Mouse (Mus musculus): ENCODE measurements around the gene Ffar1. TPM values are rescaled to one million over a fixed set of nuclear protein-coding genes. Genes with fewer than 3 reads are reported as not detected.

Ffar1 gene
- polyA plus RNA-seq, 1 experiment from 2014 or later: not detected

- Histone ChIP-seq H3K4me3 (ENCODE audit: low read depth, low read length) (no peak overlapping the region), H3K27ac (ENCODE audit: low read length) (no peak overlapping the region), H3K4me2 (replicated peaks; ENCODE audit: low read depth, low read length) (no peak overlapping the region), H3K27me3 (replicated peaks; ENCODE audit: insufficient read depth, low read length) (no peaks in the 10 kb centered on the region), H3K36me3 (ENCODE audit: insufficient read depth, low read length) (no peaks in the 10 kb centered on the region), H3K4me1 (ENCODE audit: insufficient read depth, low read depth, low read length) (no peaks in the 10 kb centered on the region), H3K9ac (replicated peaks; ENCODE audit: low read depth) (no peak overlapping the region), H3K9me3 (ENCODE audit: low read length) (no peaks in the 10 kb centered on the region)
- peak; percentile 71 for DNase-seq (ENCODE audit: low spot score)
- peak; percentile 59 for ATAC-seq
- TF ChIP-seq CTCF (IDR thresholded peaks at IDR 0.05) (peak; percentile 78), EP300 (IDR thresholded peaks at IDR 0.05) (no peak)
Measured at GRCm38 (mm10) chr7:30859290-30859634, 2.1 kb downstream of the Ffar1 start.

GRCm38 (mm10) chr7:30857746-30858145, 3.6 kb downstream of the Ffar1 start:
- DNase-seq (ENCODE audit: low spot score): no peak
- Histone ChIP-seq H3K9ac (replicated peaks; ENCODE audit: low read depth) (no peak overlapping the region), H3K4me1 (ENCODE audit: insufficient read depth, low read depth, low read length) (no peaks in the 10 kb centered on the region), H3K36me3 (ENCODE audit: insufficient read depth, low read length) (no peaks in the 10 kb centered on the region), H3K27ac (ENCODE audit: low read length) (no peak overlapping the region), H3K4me3 (ENCODE audit: low read depth, low read length) (no peak overlapping the region), H3K9me3 (ENCODE audit: low read length) (no peaks in the 10 kb centered on the region), H3K4me2 (replicated peaks; ENCODE audit: low read depth, low read length) (no peak overlapping the region), H3K27me3 (replicated peaks; ENCODE audit: insufficient read depth, low read length) (no peaks in the 10 kb centered on the region)
- TF ChIP-seq CTCF (IDR thresholded peaks at IDR 0.05): no peak
- no peak for TF ChIP-seq EP300 (IDR thresholded peaks at IDR 0.05)
- 74% methylated on average over 1 of the region's 1 CpGs for WGBS
- no peak for ATAC-seq

GRCm38 (mm10) chr7:30856078-30856477, 5.3 kb downstream of the Ffar1 start, which contains the start of gene Ffar3:
TSS of gene Ffar3 (minus strand) at chr7:30856178.
- no peaks in the 10 kb centered on the region for H3K9me3 ChIP-seq (ENCODE audit: low read length)
- H3K4me1 ChIP-seq (ENCODE audit: insufficient read depth, low read depth, low read length): no peaks in the 10 kb centered on the region
- H3K27me3 ChIP-seq (replicated peaks; ENCODE audit: insufficient read depth, low read length): no peaks in the 10 kb centered on the region
- no peak within 1 kb of the TSS for H3K4me2 ChIP-seq (replicated peaks; ENCODE audit: low read depth, low read length)
- no peak within 1 kb of the TSS for H3K9ac ChIP-seq (replicated peaks; ENCODE audit: low read depth)
- no peak for ATAC-seq
- no peak for DNase-seq (ENCODE audit: low spot score)
- no peak within 1 kb of the TSS for H3K27ac ChIP-seq (ENCODE audit: low read length)
- no peaks in the 10 kb centered on the region for H3K36me3 ChIP-seq (ENCODE audit: insufficient read depth, low read length)
- H3K4me3 ChIP-seq (ENCODE audit: low read depth, low read length): no peak within 1 kb of the TSS
- TF ChIP-seq CTCF (IDR thresholded peaks at IDR 0.05) (no peak), EP300 (IDR thresholded peaks at IDR 0.05) (no peak)
- WGBS: 65% methylated on average over 6 of the region's 6 CpGs

GRCm38 (mm10) chr7:30851421-30851820, 9.9 kb downstream of the Ffar1 start:
- H3K9me3 ChIP-seq (ENCODE audit: low read length): no peaks in the 10 kb centered on the region
- 82% methylated on average over 1 of the region's 1 CpGs for WGBS
- H3K4me2 ChIP-seq (replicated peaks; ENCODE audit: low read depth, low read length): no peak overlapping the region
- H3K4me1 ChIP-seq (ENCODE audit: insufficient read depth, low read depth, low read length): no peaks in the 10 kb centered on the region
- H3K27ac ChIP-seq (ENCODE audit: low read length): no peak overlapping the region
- no peaks in the 10 kb centered on the region for H3K27me3 ChIP-seq (replicated peaks; ENCODE audit: insufficient read depth, low read length)
- no peak for ATAC-seq
- H3K9ac ChIP-seq (replicated peaks; ENCODE audit: low read depth): no peak overlapping the region
- H3K36me3 ChIP-seq (ENCODE audit: insufficient read depth, low read length): no peaks in the 10 kb centered on the region
- DNase-seq (ENCODE audit: low spot score): no peak
- no peak for TF ChIP-seq EP300 (IDR thresholded peaks at IDR 0.05)
- TF ChIP-seq CTCF (IDR thresholded peaks at IDR 0.05): no peak
- H3K4me3 ChIP-seq (ENCODE audit: low read depth, low read length): no peak overlapping the region

- DNase-seq (ENCODE audit: low spot score) (no peak), ATAC-seq (no peak)
- no peak for TF ChIP-seq EP300 (IDR thresholded peaks at IDR 0.05)
- no peak for TF ChIP-seq CTCF (IDR thresholded peaks at IDR 0.05)
- WGBS: 59% methylated on average over 6 of the region's 6 CpGs
- Histone ChIP-seq H3K4me3 (ENCODE audit: low read depth, low read length) (no peak overlapping the region), H3K9me3 (ENCODE audit: low read length) (no peaks in the 10 kb centered on the region), H3K36me3 (ENCODE audit: insufficient read depth, low read length) (no peaks in the 10 kb centered on the region), H3K27me3 (replicated peaks; ENCODE audit: insufficient read depth, low read length) (no peaks in the 10 kb centered on the region), H3K4me2 (replicated peaks; ENCODE audit: low read depth, low read length) (no peak overlapping the region), H3K4me1 (ENCODE audit: insufficient read depth, low read depth, low read length) (no peaks in the 10 kb centered on the region), H3K27ac (ENCODE audit: low read length) (no peak overlapping the region), H3K9ac (replicated peaks; ENCODE audit: low read depth) (no peak overlapping the region)
Measured at GRCm38 (mm10) chr7:30847934-30848333, 13.4 kb downstream of the Ffar1 start.

GRCm38 (mm10) chr7:30847386-30847785, 14.0 kb downstream of the Ffar1 start:
- Histone ChIP-seq H3K9ac (replicated peaks; ENCODE audit: low read depth) (no peak overlapping the region), H3K36me3 (ENCODE audit: insufficient read depth, low read length) (no peaks in the 10 kb centered on the region), H3K27ac (ENCODE audit: low read length) (no peak overlapping the region), H3K4me1 (ENCODE audit: insufficient read depth, low read depth, low read length) (no peaks in the 10 kb centered on the region), H3K9me3 (ENCODE audit: low read length) (no peaks in the 10 kb centered on the region), H3K4me2 (replicated peaks; ENCODE audit: low read depth, low read length) (no peak overlapping the region), H3K27me3 (replicated peaks; ENCODE audit: insufficient read depth, low read length) (no peaks in the 10 kb centered on the region), H3K4me3 (ENCODE audit: low read depth, low read length) (no peak overlapping the region)
- DNase-seq (ENCODE audit: low spot score) (no peak), ATAC-seq (no peak)
- TF ChIP-seq EP300 (IDR thresholded peaks at IDR 0.05) (no peak), CTCF (IDR thresholded peaks at IDR 0.05) (no peak)
- WGBS: 58% methylated on average over 5 of the region's 5 CpGs

GRCm38 (mm10) chr7:30846505-30847053, 14.8 kb downstream of the Ffar1 start:
- H3K4me2 ChIP-seq (replicated peaks; ENCODE audit: low read depth, low read length): no peak overlapping the region
- no peak for DNase-seq (ENCODE audit: low spot score)
- H3K36me3 ChIP-seq (ENCODE audit: insufficient read depth, low read length): no peaks in the 10 kb centered on the region
- H3K4me3 ChIP-seq (ENCODE audit: low read depth, low read length): no peak overlapping the region
- H3K4me1 ChIP-seq (ENCODE audit: insufficient read depth, low read depth, low read length): no peaks in the 10 kb centered on the region
- H3K9me3 ChIP-seq (ENCODE audit: low read length): no peaks in the 10 kb centered on the region
- no peak for ATAC-seq
- no peaks in the 10 kb centered on the region for H3K27me3 ChIP-seq (replicated peaks; ENCODE audit: insufficient read depth, low read length)
- TF ChIP-seq CTCF (IDR thresholded peaks at IDR 0.05) (no peak), EP300 (IDR thresholded peaks at IDR 0.05) (no peak)
- no peak overlapping the region for H3K27ac ChIP-seq (ENCODE audit: low read length)
- WGBS: 62% methylated on average over 2 of the region's 2 CpGs
- H3K9ac ChIP-seq (replicated peaks; ENCODE audit: low read depth): no peak overlapping the region

Measured in lung, postnatal 0 days (tissue).